Mouse (Mus musculus) left cerebral cortex, postnatal 14 days (tissue): Measurements from ENCODE around the gene Slco2b1. TPM values are rescaled to one million over a fixed set of nuclear protein-coding genes. Genes with fewer than 3 reads are reported as not detected.
"Not testable (repeated sequence)": the region's sequence is repeated elsewhere in the genome, so short reads cannot be mapped to it uniquely, and the experiment has no call there.

Source experiments
- DNase-seq, 2 experiments: peaks; one replicate each; pipeline ENCODE4 v3.0.0; 2021 to 2022; ENCODE audit warnings: low spot score in 2 of 2, mixed read lengths in 1 of 2
- intact Hi-C: fragments of 180-260 bp; cut with DNase I; formaldehyde crosslinking; loops from one replicate; pipeline ENCODE4 v1.15.1; 2025
- total RNA-seq, 2 experiments: library from RNA; stranded (reverse); gene quantifications; 2 replicates each; pipeline ENCODE4 v1.2.3; 2021

Slco2b1 gene
- total RNA-seq, 2 experiments from 2014 or later = 15.9 to 16.6 TPM

DNA sequence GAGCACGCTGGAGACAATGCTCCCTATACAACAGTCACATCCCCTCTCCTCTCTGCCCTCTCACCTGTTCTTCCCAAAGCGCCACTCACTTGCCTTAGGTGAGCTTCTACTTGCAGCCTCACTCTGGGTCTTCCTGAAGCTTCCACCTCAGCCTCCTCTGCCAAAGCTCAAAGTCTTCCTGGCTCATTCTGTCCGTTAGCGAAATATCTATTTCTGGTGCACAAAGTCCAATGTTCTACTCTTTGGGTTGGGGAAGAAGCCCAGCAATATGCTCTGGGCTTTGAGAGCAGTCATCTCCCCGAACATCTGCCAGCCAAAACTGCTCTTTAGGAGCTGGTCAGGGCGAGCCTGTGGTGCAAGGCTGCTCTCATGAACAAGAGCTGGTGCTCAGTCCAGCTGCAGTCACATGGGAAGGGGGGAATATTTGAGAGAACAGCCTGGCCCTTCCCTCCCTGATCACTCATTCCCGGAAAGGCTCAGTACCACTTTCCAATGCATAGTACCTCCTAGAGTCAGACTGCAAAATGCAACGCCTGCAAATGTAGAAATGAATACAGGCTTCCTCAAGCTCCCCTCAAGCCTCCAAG, 15.6 kb downstream of the Slco2b1 start:
- intact Hi-C loops = no loop called here
- DNase-seq = no peak

DNA sequence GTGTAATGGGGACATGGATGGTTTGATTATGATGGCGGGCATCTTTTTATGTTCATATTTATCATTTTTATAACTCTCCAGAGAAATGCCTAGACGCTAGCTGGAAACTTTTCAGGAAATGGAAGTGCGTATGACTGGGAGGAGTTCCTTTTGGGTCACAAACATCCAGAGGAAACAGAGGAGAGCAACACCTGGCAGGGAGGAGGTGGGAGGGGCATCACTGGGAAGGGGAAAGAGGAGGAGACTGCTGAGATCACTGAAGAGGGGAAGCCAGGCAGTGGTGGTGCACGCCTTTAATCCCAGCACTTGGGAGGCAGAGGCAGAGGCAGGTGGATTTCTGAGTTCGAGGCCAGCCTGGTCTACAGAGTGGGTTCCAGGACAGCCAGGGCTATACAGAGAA, 16.7 kb downstream of the Slco2b1 start:
- intact Hi-C loops, DNase-seq: not testable (repeated sequence)

DNA sequence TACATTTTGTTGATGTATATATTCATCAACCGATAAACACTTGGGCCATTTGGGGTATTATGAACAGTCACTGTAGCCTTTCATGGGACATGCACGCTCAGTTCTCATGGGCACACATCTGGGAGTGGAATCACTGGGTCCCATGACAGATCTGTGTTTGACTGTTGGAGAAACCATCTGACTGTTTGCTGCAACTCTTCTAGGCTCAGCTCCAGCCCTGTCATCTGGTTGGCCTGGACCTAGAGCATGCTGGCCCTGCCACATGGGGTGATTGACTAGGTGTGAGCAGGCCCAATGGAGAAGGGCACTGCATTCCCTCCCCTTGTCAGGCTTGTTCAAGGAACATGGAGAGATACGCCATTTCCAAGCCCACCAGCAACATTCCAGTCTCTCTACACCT, 17.2 kb downstream of the Slco2b1 start:
- intact Hi-C loops = no loop called here
- no peak for DNase-seq

DNA sequence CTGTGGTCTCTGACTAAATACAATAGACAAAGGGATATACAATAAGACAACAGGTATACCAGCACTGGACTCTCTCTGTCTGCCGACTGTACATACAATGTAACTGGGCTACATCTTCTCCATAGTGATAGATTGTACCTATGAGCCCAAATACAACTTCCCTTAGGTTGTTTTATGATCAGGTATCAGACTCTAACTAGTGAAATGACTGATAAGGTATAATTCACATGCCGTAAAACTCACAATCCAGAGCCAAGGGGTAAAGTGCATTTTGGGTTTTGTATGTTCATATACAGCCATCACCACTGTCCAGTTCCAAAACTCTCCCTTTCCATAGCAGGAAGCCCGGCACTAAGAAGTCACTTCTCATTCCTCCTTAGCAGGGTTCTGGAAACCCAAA, 17.8 kb downstream of the Slco2b1 start:
- intact Hi-C loops = no loop called here
- DNase-seq = no peak

DNA sequence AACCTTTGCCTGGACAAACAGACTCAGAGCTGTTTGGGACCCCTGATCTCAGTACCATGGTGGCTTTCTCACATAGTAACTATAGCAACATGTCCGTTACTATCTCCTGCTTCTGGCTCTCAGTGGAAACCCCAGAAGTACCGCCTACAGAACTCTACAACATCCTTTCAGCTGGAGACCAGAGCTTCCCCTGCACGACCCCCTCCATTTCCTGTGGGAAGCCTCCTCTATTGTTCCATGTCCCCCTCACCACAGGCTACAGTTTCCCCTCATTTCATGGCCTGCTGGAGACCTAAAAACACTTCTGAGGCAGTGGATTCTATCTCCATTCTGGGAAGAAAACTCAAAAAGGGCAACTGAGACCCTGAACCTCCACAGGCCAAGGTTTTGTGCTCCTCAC, 18.7 kb downstream of the Slco2b1 start:
- DNase-seq = no peak
- intact Hi-C loops = no loop called here

DNA sequence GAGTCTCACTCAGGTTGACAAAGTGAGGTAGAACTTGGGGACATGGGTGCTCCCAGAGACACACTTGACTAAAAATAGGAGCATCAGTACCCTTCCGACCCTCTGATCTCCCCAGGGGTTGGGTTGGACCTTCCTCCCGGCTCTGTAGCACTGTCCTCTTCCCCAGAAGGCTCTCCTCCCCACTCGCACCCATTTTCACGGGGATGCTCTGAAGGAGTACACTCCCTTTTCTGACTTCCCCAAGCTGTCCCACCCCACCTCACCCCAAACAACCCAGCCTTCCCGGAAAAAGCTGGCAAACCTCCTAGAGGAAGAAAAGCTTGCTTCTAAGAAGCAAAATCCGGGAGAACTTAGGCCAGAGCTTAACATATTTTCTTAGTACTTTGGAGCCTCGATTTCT, 20.3 kb downstream of the Slco2b1 start:
- intact Hi-C loops = no loop called here

DNA sequence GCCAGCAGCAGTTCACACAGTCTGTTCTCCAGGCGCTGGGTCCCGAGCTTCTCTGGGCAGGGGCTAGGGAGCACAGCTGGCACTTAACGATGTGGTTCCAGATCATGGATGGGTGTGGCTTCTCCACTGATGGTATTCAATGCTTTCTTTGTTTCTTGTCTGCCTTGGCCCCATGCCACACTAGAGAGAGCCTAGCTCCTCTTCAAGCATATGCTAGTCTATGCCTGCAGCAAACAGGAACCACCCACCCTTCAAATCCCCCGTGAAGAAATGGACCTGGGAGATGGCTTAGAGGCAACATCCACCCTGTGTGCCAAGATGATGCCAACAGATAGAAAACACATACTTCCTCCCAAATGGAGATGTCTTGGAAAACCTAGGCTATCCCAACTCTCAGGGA, 27.1 kb downstream of the Slco2b1 start:
- intact Hi-C loops = no loop called here
- DNase-seq = peak; percentile 49 to 77

More for the DNA sequence above, 20.3 kb downstream of the Slco2b1 start:
- DNase-seq = no peak

DNA sequence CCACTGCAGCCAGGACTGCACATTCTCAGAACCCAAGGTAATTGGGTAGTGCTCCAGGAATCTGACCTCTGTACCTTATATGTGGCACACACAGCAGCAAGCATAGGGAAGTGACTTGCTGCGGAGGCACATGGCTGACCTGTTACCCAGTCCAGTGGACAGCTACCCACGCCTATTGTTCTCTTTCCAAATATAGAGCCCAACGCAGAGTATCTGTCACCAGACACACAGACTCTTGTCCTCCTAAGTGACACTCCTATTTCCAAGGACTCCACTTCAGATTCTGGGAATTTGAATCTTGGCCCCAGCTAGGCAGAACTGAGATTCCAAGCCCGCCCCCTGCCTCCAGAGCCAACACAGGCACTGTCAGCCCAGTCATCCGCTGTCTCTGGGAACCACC, 30.4 kb downstream of the Slco2b1 start:
- intact Hi-C loops = no loop called here
- no peak for DNase-seq

DNA sequence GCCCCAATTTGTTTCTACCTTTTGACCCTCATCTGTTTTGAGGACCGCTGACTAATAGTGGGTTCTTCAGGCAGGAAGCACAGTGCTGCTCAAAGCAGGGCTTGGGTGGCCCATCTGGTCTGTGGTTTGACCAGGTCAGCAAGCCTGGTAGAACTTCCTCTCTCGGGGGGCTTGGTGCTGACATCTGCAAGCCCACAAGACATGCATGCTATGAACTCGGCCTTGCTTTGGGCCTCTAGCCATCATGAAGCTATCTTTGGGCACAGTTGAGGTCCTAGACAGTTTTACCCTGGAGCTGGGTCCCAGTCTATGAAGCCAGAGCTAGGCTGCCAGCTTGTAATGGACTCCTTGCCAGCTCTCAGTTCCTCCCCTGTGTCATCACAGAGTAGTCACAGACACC, 36.2 kb downstream of the Slco2b1 start:
- peak; percentile 20 to 70 for DNase-seq
- intact Hi-C loops = no loop called here

DNA sequence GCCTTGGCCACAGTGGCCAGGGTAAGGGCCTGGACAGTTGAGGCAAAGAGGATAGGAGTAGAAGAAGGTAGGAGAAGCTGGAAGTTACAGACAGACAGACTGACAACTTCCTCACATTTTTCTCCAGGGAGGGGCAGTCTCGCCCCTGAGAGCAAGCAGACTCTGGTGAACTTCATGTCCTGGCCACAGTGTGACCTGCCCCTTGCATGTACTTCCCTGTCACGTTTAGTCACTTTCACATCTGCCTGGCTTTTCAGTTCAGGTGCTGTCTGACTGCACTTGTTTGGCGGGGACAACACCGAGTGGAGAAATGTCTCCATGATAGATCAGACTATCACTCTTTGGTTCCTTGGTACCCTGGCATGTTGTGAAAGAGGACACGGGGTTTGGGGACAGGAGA, 36.9 kb downstream of the Slco2b1 start:
- DNase-seq = peak; percentile 26 to 29
- intact Hi-C loops = no loop called here

DNA sequence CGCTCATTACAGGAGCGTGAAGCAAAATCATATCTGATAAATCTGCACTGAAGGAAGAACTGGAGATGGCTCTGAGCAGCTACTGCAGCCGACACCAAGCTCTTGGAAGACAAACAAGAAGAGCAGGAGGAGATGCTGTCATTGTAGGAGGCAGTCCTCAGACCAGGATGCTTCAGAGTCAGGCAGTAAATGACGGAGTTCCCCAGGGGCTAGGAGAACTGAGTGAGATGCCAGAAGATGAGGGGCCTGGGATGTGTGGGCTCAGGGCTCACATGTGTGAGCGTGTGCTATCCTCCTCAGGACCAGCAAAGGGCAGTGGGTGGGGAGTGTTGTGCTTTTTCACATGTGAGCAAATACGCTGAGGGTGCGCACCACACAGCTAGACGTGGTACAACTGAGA, 38.0 kb downstream of the Slco2b1 start:
- intact Hi-C loops = no loop called here
- DNase-seq = no peak

DNA sequence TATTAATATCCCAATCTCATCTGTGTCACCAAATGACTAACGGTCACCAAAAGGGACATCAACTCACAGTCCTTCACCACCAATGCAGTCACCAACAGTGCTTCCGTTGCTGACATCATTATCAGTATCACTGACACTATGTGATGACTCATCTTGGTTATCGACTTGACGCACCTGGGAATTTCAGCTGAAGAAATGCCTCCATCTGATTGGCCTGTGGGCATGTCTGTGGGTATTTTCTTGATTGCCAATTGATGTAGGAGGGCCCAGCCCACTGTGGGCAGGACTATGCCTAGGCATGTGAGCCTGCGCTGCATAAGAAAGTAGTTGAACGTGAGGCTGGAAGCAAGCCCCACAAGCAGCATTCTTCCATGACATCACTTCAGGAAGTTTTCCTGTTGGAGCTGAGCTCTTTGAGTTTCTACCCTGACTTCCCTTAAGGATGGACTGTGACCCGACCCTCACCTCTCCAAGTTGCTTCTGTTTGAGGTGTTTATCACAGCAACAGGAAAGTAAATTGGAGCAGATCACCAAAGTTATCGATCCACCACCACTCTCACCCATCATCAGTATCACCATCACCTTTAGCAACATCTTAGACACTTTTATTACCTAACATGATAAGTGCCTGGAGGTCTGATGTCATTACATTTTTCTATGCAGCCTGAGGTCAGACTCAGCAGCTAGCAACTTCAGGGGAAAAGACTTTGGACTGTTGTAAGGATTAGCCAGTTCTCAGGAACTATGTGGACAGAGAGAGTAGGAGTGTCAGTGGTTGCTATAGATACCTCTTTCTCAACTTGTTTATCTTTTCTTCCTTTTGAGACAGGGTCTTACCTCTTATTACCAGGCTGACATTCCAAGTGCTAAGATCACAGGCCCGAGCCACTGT, 39.4 kb downstream of the Slco2b1 start:
- intact Hi-C loops = no loop called here
- no peak for DNase-seq

DNA sequence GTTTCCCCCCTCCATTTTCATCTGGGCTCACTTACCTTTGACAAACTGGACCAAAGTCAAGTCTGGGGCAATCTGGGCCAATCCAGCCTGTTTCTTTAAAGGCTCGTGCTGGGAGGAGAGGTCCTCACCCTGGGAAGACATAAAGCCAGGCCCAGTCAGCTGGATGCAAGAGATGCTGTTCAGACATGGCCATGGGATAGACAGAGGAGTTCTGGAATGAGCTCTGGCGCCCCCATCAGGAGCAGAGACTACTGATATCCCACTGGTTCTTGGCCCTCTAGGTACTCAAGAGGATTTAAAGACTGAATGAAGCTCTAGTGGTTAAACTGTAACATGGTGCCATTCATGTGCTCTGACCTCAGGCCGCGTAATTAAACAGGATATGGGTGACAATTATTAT, 40.2 kb downstream of the Slco2b1 start:
- intact Hi-C loops = no loop called here
- DNase-seq = no peak

DNA sequence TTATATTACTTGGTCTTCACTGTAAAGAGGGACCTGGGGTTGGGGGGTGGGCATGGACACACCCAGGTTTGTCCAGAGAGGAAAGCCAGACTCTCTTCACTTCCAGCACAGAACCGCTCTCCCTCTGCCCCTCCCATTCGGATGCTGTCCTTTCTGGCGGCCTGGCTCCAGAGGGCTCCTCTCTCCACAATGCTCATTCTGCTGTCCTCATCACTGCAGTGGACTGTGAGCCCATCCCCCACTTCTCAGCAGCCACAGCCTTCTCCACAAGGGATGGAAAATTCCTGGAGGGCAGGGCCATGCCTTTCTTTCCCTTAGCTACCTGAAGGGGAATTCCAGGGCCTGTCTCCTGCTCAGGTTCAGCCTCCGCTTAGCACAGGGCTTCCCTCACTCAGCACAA, 42.3 kb downstream of the Slco2b1 start:
- DNase-seq = peak in 1 of 2 experiments; percentile 31
- intact Hi-C loops = no loop called here

DNA sequence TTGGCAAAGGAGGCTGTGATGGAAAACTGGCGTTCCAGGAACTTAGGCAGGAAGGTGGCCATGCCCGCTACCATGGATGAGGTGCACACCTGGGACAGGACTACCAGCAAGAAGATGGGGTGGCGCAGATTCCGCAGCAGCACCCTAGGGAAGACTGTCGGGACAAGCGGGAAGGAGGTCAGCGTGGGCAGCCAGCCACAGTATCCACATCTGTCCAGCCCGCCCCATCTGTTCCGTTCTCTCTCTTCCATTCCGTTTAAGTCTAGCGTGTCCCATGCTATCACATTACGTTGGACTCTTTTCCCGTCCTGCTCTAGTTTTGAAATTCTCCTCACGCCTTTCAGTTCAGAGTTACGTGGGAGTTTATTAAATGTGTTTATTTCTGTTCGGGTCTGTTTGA, 44.0 kb downstream of the Slco2b1 start:
- no peak for DNase-seq
- intact Hi-C loops = no loop called here

DNA sequence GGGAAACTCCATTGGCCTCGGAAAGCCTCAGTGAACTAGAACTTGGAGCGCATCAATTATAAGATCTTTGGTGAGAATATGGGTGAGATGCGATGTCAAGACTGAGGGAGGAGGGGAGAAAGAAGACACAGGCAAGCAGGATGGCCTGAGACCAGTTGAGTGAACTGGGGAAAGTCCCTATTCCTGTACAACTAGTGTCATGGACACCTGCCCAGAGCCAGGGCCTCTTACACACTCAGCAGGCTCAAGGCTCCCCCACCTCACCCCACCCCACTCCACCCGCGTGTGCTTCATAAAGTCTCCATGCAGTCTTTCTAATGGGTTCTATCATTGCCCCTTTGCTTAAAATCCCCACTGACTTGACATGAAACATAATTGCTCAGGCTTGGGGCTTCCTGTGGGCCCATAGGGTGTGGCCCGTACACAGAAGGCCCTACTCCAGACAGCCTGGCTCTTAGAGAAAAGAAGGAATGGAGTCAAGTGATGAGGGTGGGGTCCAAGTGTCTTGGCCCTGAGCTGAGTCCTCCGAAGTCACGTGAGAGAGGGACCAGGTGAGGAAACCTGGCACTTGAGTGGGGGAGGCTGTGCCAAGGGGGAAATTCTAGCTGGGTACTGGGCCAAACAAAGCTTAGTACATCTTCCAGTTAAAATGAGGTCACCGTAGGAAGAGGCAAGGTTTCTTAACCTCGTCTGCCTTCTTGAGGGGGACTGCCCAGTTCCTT, 45.2 kb downstream of the Slco2b1 start:
- intact Hi-C loops = no loop called here
- DNase-seq = no peak

DNA sequence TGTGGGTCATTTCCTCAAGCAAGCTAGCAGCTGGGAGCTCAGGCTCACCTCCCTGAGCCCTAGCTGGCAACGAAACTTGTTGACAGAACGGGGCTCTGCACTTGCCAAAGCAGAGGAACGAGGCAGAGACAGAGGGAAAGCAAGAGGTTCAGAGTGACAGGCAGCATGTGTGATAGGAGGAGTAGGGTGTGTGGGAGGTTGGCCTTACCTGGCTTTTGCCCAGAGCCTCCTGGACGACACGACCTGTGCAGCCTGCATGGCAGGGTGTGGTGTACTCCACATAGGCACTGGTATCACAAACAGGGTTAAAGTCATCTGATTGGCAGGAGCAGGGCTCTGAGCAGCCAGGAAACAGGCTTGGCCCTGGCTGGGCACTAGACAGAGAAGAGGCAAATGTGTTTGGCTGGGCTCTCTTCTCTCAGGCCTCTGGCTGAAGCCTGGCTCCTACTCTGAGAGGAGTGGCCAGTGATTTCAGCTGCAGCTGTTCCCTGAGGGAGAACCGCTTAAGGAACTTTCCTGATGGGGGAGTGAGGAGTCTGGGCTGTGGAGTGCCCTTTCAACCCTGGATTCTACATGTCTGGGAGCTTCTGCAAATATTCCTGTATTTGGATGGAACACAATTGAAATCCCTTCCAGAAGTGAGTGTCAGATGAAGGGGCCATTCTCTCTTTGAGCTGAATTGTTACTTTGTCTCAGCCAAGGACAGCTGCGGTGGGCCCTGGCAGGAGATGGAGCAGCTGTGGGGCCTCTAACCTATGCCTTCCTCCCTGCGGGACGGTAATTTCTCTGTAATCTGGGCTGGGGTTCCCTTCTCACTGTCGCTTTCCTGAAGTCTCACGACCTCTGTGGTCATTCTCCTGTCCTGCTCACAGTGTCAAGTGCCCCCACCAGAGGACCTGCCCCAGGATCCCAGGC, 46.3 kb downstream of the Slco2b1 start:
- no peak for DNase-seq
- intact Hi-C loops = no loop called here

DNA sequence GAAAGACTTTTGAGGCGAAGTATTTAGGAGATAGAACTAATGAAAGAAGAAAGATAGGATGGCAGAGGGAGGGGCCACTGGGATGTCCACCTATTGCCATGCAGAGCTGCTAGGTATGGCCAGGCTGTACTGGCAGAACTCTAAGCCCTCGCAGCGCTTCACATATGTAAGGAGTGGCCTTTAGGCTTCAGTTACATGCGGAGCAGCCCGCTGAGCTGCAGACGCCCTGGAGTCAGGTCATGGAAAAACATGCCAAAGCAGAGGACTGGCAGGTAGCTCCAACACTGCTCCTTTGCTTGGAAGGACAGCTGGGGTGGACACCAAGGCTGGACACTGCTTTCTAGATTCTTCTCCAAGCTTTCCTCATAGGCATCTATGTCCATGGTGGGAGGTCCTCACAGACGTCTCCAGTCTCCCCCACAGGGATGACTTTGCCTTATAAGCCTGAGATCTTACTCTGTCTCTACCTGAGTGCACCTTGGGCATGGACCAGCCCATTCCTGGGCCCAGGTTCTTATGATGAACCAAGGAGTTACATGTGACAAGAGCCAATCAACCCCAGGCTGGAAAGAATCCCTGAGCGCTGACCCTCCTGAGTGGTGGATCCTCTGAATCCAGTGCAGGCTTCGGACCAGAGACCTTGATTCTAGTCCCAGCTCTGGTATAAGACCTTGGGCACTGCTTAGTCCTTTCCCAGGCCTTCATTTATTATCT, 47.5 kb downstream of the Slco2b1 start:
- intact Hi-C loops = no loop called here
- DNase-seq = no peak

DNA sequence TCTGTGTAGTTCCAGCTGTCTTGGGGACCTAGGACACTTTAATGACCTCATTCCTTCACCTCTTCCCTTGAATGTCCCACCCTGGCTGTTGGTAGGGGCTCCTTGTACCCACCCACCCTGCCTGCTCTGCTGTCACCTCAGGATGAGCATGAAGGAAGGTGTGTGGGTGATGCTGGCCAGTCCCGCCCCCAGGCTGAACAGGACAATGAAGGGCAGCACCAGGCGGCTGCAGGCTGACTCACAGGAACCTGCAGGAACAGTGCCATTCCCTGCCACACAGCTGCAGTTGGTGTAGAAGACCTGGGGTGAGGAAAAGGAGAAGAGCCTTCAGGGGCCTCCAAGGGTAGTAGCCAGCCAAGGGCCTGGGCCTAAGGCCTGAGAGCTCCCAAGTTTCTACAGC, 48.8 kb downstream of the Slco2b1 start:
- DNase-seq = no peak
- intact Hi-C loops = no loop called here
